Mouse (Mus musculus): ENCODE results near the gene Cachd1. TPM values are rescaled to one million over a fixed set of nuclear protein-coding genes. Genes with fewer than 3 reads are reported as not detected.

The Cachd1 gene
- total RNA-seq, 2 experiments from 2014 or later: 3.2 to 4.1 TPM

GRCm38 (mm10) chr4:100787201-100787600 lies 10.7 kb downstream of the Cachd1 start:
- DNase-seq (ENCODE audit: low spot score): no peak

GRCm38 (mm10) chr4:100790176-100790575 lies 13.7 kb downstream of the Cachd1 start:
- DNase-seq (ENCODE audit: low spot score): no peak

- DNase-seq (ENCODE audit: low spot score): no peak
Observed at GRCm38 (mm10) chr4:100793147-100793546, 16.7 kb downstream of the Cachd1 start.

- DNase-seq (ENCODE audit: low spot score): no peak
Observed at GRCm38 (mm10) chr4:100795523-100795922, 19.0 kb downstream of the Cachd1 start.

GRCm38 (mm10) chr4:100800730-100801442 lies 24.4 kb downstream of the Cachd1 start:
- DNase-seq (ENCODE audit: low spot score): no peak

- DNase-seq (ENCODE audit: low spot score): no peak
Observed at GRCm38 (mm10) chr4:100801443-100801786, 24.9 kb downstream of the Cachd1 start.

GRCm38 (mm10) chr4:100811057-100811695 lies 34.7 kb downstream of the Cachd1 start:
- no peak for DNase-seq (ENCODE audit: low spot score)

GRCm38 (mm10) chr4:100811802-100812510 lies 35.5 kb downstream of the Cachd1 start:
- DNase-seq (ENCODE audit: low spot score): no peak

- DNase-seq (ENCODE audit: low spot score): no peak
Observed at GRCm38 (mm10) chr4:100813767-100814461, 37.4 kb downstream of the Cachd1 start.

GRCm38 (mm10) chr4:100819238-100819637 lies 42.8 kb downstream of the Cachd1 start:
- DNase-seq (ENCODE audit: low spot score): no peak

- DNase-seq (ENCODE audit: low spot score): no peak
Observed at GRCm38 (mm10) chr4:100822526-100822925, 46.1 kb downstream of the Cachd1 start.

GRCm38 (mm10) chr4:100827374-100827773 lies 50.9 kb downstream of the Cachd1 start:
- DNase-seq (ENCODE audit: low spot score): no peak

- DNase-seq (ENCODE audit: low spot score): no peak
Observed at GRCm38 (mm10) chr4:100828737-100829136, 52.3 kb downstream of the Cachd1 start.

GRCm38 (mm10) chr4:100837205-100837604 lies 60.7 kb downstream of the Cachd1 start:
- DNase-seq (ENCODE audit: low spot score): no peak

GRCm38 (mm10) chr4:100842629-100843028 lies 66.2 kb downstream of the Cachd1 start:
- DNase-seq (ENCODE audit: low spot score): no peak

- no peak for DNase-seq (ENCODE audit: low spot score)
Observed at GRCm38 (mm10) chr4:100843119-100843518, 66.6 kb downstream of the Cachd1 start.

GRCm38 (mm10) chr4:100850846-100851495 lies 74.5 kb downstream of the Cachd1 start:
- DNase-seq (ENCODE audit: low spot score): no peak

- no peak for DNase-seq (ENCODE audit: low spot score)
Observed at GRCm38 (mm10) chr4:100852448-100852847, 76.0 kb downstream of the Cachd1 start.

GRCm38 (mm10) chr4:100853426-100853825 lies 77.0 kb downstream of the Cachd1 start:
- DNase-seq (ENCODE audit: low spot score): no peak

GRCm38 (mm10) chr4:100855373-100855772 lies 78.9 kb downstream of the Cachd1 start:
- DNase-seq (ENCODE audit: low spot score): no peak

- no peak for DNase-seq (ENCODE audit: low spot score)
Observed at GRCm38 (mm10) chr4:100857411-100857869, 81.0 kb downstream of the Cachd1 start.
